Mouse (Mus musculus) heart, embryonic 14.5 days (tissue): Measurements from ENCODE around the gene Ugcg. TPM values are rescaled to one million over a fixed set of nuclear protein-coding genes. Genes with fewer than 3 reads are reported as not detected.
A peak's percentile ranks its signal among the peaks of the same experiment; 100 is the strongest.

Experiments used
- ATAC-seq: fragments of 200-750 bp; cut with Nextera tagmentation; 2 replicates; pipeline ENCODE4 v1.8.0; 2017; ENCODE audit warnings: low read depth, moderate TSS enrichment; ENCODE audit not compliant: insufficient number of reproducible peaks, insufficient read depth, low FRiP score
- H3K27ac ChIP-seq, 2 experiments: fragments of 200-500 bp in 1 of 2; fragments of 300-500 bp in 1 of 2; sonication (generic) in 1 of 2; replicated peaks in 1 of 2; 2 replicates each; pipeline ENCODE4 v1.5.1; 2012 to 2014; ENCODE audit warnings: low read depth in 2 of 2, low read length in 2 of 2, control low read depth in 1 of 2, mild to moderate bottlenecking in 1 of 2, mixed read lengths in 1 of 2; ENCODE audit not compliant: control insufficient read depth in 1 of 2, insufficient read depth in 1 of 2
- H3K27me3 ChIP-seq: fragments of 300-500 bp; sonication (generic); 2 replicates; pipeline ENCODE4 v1.6.1; 2014; ENCODE audit warnings: mild to moderate bottlenecking, low read length, control low read depth; ENCODE audit not compliant: control insufficient read depth, insufficient read depth
- H3K36me3 ChIP-seq: fragments of 300-500 bp; sonication (generic); 2 replicates; pipeline ENCODE4 v1.6.1; 2014; ENCODE audit warnings: mild to moderate bottlenecking, control low read depth, low read length, mixed read lengths; ENCODE audit not compliant: control insufficient read depth, insufficient read depth
- H3K4me1 ChIP-seq, 2 experiments: fragments of 200-500 bp in 1 of 2; fragments of 300-500 bp in 1 of 2; sonication (generic) in 1 of 2; 2 replicates each; pipeline ENCODE4 v1.6.1; 2012 to 2014; ENCODE audit warnings: low read length in 2 of 2, control low read depth in 1 of 2, mixed read lengths in 1 of 2; ENCODE audit not compliant: control insufficient read depth in 2 of 2, insufficient read depth in 2 of 2
- H3K4me2 ChIP-seq: fragments of 300-500 bp; sonication (generic); 2 replicates; pipeline ENCODE4 v1.6.1; 2014; ENCODE audit warnings: mild to moderate bottlenecking, low read length
- H3K4me3 ChIP-seq, 2 experiments: fragments of 200-500 bp in 1 of 2; fragments of 300-500 bp in 1 of 2; sonication (generic) in 1 of 2; 2 replicates each; pipeline ENCODE4 v1.5.1; 2012 to 2014; ENCODE audit warnings: low read length in 2 of 2, mild to moderate bottlenecking in 2 of 2, control low read depth in 1 of 2, low read depth in 1 of 2, moderate library complexity in 1 of 2; ENCODE audit not compliant: control insufficient read depth in 1 of 2, insufficient read depth in 1 of 2
- H3K9ac ChIP-seq: fragments of 300-500 bp; sonication (generic); 2 replicates; pipeline ENCODE4 v1.6.1; 2014; ENCODE audit warnings: mild to moderate bottlenecking, low read length
- H3K9me3 ChIP-seq: fragments of 300-500 bp; sonication (generic); 2 replicates; pipeline ENCODE4 v1.6.1; 2016; ENCODE audit warnings: low read length, control low read depth; ENCODE audit not compliant: control insufficient read depth
- WGBS: fragments of 180-500 bp; shearing (Covaris S2); extraction: QIAGEN DNeasy Blood & Tissue Kit; methylation state at CpG from one replicate; pipeline ENCODE4 v1.1.7; 2014; 5-methylcytosine and 5-hydroxymethylcytosine counted together
- polyA plus RNA-seq: library from polyadenylated mRNA; unstranded; fragments of >200 nt; fragmentation: Nextera tagmentation; extraction: Ambion mirVana; gene quantifications from 2 replicates; pipeline ENCODE4 v1.2.1, GENCODE M21; 2014

Ugcg gene
- polyA plus RNA-seq, 1 experiment from 2014 or later, result 11.0 TPM

GRCm38 (mm10) chr4:59200636-59201035 is 11.6 kb downstream of the Ugcg start:
- Histone ChIP-seq H3K4me3 (no peak overlapping the region), H3K36me3 (no peaks in the 10 kb centered on the region), H3K9ac (peak overlapping the region; percentile 25; the same call in 1 of the 2 replicates), H3K9me3 (no peaks in the 10 kb centered on the region), H3K4me1 (peaks cover 20 to 65% of the 10 kb centered on the region in 2 experiments), H3K27ac (no peak overlapping the region), H3K27me3 (no peaks in the 10 kb centered on the region), H3K4me2 (no peak overlapping the region)
- 66% methylated on average over 3 of the region's 3 CpGs for WGBS
- ATAC-seq, result no peak

GRCm38 (mm10) chr4:59204616-59205015 is 15.6 kb downstream of the Ugcg start:
- Histone ChIP-seq H3K4me2 (no peak overlapping the region), H3K27me3 (no peaks in the 10 kb centered on the region), H3K9ac (no peak overlapping the region), H3K36me3 (peaks cover 16% of the 10 kb centered on the region), H3K4me3 (no peak overlapping the region), H3K27ac (no peak overlapping the region), H3K9me3 (no peaks in the 10 kb centered on the region), H3K4me1 (peaks cover 10 to 66% of the 10 kb centered on the region in 2 experiments)
- ATAC-seq, result no peak
- WGBS, result 69% methylated on average over 4 of the region's 4 CpGs

DNA sequence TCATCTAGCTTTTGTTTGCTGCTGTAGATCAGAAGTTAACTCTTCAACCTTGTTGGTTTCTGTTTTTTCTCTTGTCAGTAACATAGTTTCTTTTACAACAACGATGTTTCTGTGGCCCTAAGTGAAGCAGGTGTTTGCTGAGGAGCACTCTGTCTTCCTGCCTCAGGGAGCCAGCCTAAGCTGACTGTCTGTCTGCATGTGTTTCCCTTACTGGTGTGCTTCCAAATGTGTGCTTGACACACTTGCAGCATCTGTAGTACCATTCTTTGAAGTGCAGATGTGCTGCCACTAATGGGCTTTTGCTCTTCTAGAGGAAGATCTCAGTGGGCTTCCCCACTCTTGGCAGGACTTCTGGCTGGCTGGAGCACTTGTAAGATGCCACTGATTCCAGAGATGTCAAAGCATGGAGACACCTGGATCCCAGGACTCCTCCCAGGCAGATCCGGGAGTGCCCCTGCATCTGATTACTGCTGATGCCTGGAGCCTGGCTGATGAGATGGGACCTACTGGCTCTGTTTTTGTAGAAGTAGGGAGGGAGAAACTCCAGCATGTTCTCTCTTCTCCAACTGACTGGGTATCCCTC is 16.8 kb downstream of the Ugcg start:
- no peak for ATAC-seq
- Histone ChIP-seq H3K27ac (no peak overlapping the region), H3K27me3 (no peaks in the 10 kb centered on the region), H3K36me3 (peaks cover 20% of the 10 kb centered on the region), H3K4me2 (no peak overlapping the region), H3K9ac (no peak overlapping the region), H3K9me3 (no peaks in the 10 kb centered on the region), H3K4me1 (peaks cover 5 to 71% of the 10 kb centered on the region in 2 experiments), H3K4me3 (no peak overlapping the region)
- 17% methylated on average over 2 of the region's 2 CpGs for WGBS

DNA sequence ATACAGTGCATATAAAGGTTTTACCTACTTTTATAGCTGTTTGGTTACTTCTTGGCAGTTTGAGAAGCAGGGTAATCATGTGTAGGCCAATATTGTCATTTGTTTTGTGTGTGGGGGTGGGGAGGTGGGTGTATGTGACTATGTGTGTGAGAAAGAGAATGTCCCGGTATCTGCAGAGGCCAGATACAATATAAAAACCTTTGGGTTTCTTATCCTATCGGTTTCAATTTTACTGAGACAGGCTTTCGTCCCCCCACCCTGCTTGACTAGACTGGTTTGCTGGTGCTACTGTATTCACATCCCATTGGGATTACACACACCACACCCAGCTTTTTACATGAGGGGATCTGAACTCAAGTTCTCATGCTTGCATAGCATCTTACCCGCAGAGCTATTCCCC is 17.5 kb downstream of the Ugcg start:
- Histone ChIP-seq H3K27ac (no peak overlapping the region), H3K27me3 (no peaks in the 10 kb centered on the region), H3K4me1 (peaks cover 5 to 69% of the 10 kb centered on the region in 2 experiments), H3K4me2 (no peak overlapping the region), H3K9ac (no peak overlapping the region), H3K36me3 (peaks cover 20% of the 10 kb centered on the region), H3K4me3 (no peak overlapping the region), H3K9me3 (no peaks in the 10 kb centered on the region)
- no peak for ATAC-seq
- WGBS, result 68% methylated on average over 4 of the region's 4 CpGs

DNA sequence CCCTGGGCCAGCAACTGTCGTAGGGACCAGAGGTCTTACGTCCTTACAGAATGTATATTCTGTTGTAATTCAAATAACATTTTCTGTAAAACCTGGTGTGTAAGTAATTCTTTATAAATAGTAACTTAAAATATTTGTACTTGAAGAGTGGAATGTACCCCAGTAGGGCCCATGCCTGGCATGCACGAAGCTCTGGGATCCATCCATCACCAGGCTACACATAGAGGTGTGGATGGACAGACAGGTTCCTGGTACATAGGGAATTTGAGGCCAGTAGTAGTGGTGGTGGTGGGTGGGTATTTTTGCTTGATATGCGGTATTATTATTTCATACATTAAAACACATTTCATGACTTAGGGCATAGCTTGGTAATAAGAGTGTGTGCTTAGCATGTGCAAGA is 19.6 kb downstream of the Ugcg start:
- 47% methylated on average over 4 of the region's 4 CpGs for WGBS

DNA sequence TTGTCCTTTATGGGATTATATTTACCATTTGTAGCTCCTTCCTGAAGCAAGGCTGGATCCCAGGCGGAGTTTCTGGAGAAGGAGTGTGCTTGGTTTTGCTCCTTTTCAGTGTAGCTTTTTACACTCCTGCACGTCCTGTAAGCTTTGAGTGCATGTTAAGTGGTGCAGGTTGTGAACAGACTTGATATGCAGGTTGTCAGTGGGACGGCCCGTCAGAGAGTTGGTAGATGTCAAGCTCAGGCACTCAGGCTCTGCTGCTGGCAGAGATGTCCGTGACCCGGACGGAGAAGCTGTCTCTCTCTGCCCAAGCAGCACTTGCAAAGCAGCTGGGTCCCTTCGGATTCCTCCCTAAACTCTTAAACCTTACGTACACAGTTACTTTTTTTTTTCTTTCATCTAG is 22.1 kb downstream of the Ugcg start:
- ATAC-seq, result peak; percentile 50; the same call in 1 of the 2 replicates
- Histone ChIP-seq H3K36me3 (peaks cover 48% of the 10 kb centered on the region), H3K4me2 (peak overlapping the region; percentile 40), H3K4me1 (peaks cover 5 to 42% of the 10 kb centered on the region in 2 experiments), H3K9ac (no peak overlapping the region), H3K4me3 (no peak overlapping the region), H3K27ac (no peak overlapping the region), H3K9me3 (no peaks in the 10 kb centered on the region), H3K27me3 (no peaks in the 10 kb centered on the region)
- WGBS, result 48% methylated on average over 9 of the region's 9 CpGs

More for the DNA sequence above, 19.6 kb downstream of the Ugcg start:
- H3K9ac ChIP-seq, result peak overlapping the region; percentile 22; the same call in 1 of the 2 replicates
- ATAC-seq, result no peak
- 0 out of 4 replicates have a peak overlapping the region, but pooled peaks of 1 of the 2 experiments have one; percentile 28 for H3K27ac ChIP-seq
- peak overlapping the region; percentile 8; the same call in 1 of the 2 replicates for H3K4me2 ChIP-seq
- peaks cover 25% of the 10 kb centered on the region for H3K36me3 ChIP-seq
- no peaks in the 10 kb centered on the region for H3K9me3 ChIP-seq
- peaks cover 5 to 61% of the 10 kb centered on the region in 2 experiments for H3K4me1 ChIP-seq
- no peak overlapping the region for H3K4me3 ChIP-seq
- no peaks in the 10 kb centered on the region for H3K27me3 ChIP-seq

DNA sequence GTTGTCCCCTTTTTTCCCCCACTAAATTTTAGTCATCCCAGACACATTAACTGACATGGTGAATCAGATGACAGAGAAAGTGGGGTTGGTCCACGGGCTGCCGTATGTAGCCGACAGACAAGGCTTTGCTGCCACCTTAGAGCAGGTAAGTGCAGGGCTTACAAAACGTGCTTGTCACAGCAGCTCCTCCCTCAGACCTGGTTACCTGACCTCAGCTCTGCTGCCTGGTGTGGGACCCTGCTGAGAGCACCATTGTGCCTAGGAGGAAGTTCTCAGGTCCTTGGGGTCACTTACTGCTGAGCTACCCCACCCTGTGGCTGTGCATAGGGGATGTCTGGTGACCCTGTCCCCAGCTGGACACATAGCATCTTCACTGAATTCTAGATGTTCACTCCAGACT is 24.8 kb downstream of the Ugcg start:
- Histone ChIP-seq H3K9me3 (no peaks in the 10 kb centered on the region), H3K27me3 (no peaks in the 10 kb centered on the region), H3K4me1 (peaks cover 1 to 18% of the 10 kb centered on the region in 2 experiments; a peak in 3 of 4 replicates), H3K4me2 (no peak overlapping the region), H3K36me3 (peaks cover 58% of the 10 kb centered on the region), H3K9ac (no peak overlapping the region), H3K27ac (no peak overlapping the region), H3K4me3 (no peak overlapping the region)
- 81% methylated on average over 4 of the region's 4 CpGs for WGBS
- ATAC-seq, result no peak

DNA sequence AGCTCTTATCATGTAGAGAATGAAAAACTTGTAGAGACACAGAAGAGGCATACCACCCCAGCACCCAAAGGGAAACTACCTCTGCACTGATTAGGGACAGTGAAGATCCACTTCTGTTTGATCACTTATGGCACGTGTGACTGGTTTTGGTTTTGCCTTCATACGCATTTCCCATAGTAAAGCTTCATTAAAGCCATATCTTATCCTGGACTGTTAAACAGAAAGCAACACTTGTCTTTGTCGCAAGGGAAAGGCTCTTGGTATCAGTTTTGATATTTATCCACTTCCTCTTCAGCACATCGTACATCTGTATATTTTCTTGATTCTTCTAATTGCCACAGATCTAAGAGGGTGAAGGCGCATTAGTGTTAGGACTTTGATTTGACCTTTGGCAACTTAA is 25.6 kb downstream of the Ugcg start:
- H3K27me3 ChIP-seq, result no peaks in the 10 kb centered on the region
- H3K4me2 ChIP-seq, result no peak overlapping the region
- WGBS, result 80% methylated on average over 5 of the region's 5 CpGs
- H3K36me3 ChIP-seq, result peaks cover 62% of the 10 kb centered on the region
- ATAC-seq, result no peak
- H3K9me3 ChIP-seq, result no peaks in the 10 kb centered on the region
- H3K4me1 ChIP-seq, result peaks cover 0 to 17% of the 10 kb centered on the region in 2 experiments; a peak in 2 of 4 replicates
- no peak overlapping the region for H3K4me3 ChIP-seq
- H3K27ac ChIP-seq, result no peak overlapping the region
- H3K9ac ChIP-seq, result no peak overlapping the region
